9 mouse cellular contexts compared by ENCODE assay signal in genomic region chr2:178407053-178407815, GRCm38 (mm10). TPM values are rescaled to one million over a fixed set of nuclear protein-coding genes. Genes with fewer than 3 reads are reported as not detected.
A peak's percentile ranks its signal among the peaks of the same experiment; 100 is the strongest.
DNase-seq lines count a peak whose midpoint lies in the region; ATAC-seq and TF ChIP-seq lines count a peak whose summit lies in the region.
"Had no signal": no experiment of that assay in that cellular context is flagged by ENCODE, and none has a peak within 500 bp of the region (broad histone marks: within the 10 kb centered on the region; RNA-seq: fewer than 3 reads in every experiment).

TSS of gene Sycp2 (minus strand) at chr2:178407685.

- no peak for TF ChIP-seq EP300 in lung, postnatal 0 days (IDR thresholded peaks at IDR 0.05)
- no peak for TF ChIP-seq EP300 in stomach, postnatal 0 days (optimal IDR thresholded peaks at IDR 0.05)

- TF ChIP-seq CTCF in lung, postnatal 0 days (IDR thresholded peaks at IDR 0.05) = peak; percentile 44
- peak; percentile 44 for TF ChIP-seq CTCF in stomach, postnatal 0 days (IDR thresholded peaks at IDR 0.05; ENCODE audit: low read depth)

- peak; percentile 60; the same call in 1 of the 2 replicates for ATAC-seq in forebrain, embryonic 11.5 days (replicated peaks; ENCODE audit: low FRiP score)
- no peak for ATAC-seq in forebrain, embryonic 14.5 days
- ATAC-seq in lung, postnatal 0 days = peak; percentile 26; the same call in 1 of the 2 replicates
- peak; percentile 55 for ATAC-seq in liver, embryonic 12.5 days
- peak; percentile 60 for ATAC-seq in stomach, postnatal 0 days (ENCODE audit: low FRiP score, low TSS enrichment)
- ATAC-seq in CD4-positive, CD25-positive, alpha-beta regulatory T cell, adult 4 months = no peak

- H3K27ac ChIP-seq in forebrain, embryonic 11.5 days (ENCODE audit: low read depth, low read length) = no peak within 1 kb of the TSS
- no peak within 1 kb of the TSS for H3K27ac ChIP-seq in forebrain, embryonic 14.5 days (ENCODE audit: low read depth, low read length)
- H3K27ac ChIP-seq in lung, postnatal 0 days (ENCODE audit: low read length) = no peak within 1 kb of the TSS
- H3K27ac ChIP-seq in liver, embryonic 12.5 days = no peak within 1 kb of the TSS
- H3K27ac ChIP-seq in stomach, postnatal 0 days (replicated peaks) = no peak within 1 kb of the TSS
- H3K27ac ChIP-seq: neural tube, embryonic 13.5 days had no signal

- no peaks in the 10 kb centered on the region for H3K4me1 ChIP-seq in forebrain, embryonic 11.5 days (replicated peaks; ENCODE audit: control insufficient read depth, insufficient read depth, low read length)
- H3K4me1 ChIP-seq in forebrain, embryonic 14.5 days (ENCODE audit: control insufficient read depth, insufficient read depth, low read length) = no peaks in the 10 kb centered on the region
- H3K4me1 ChIP-seq in lung, postnatal 0 days (ENCODE audit: insufficient read depth, low read depth, low read length) = no peaks in the 10 kb centered on the region; the same call in 1 of the 2 replicates
- H3K4me1 ChIP-seq in liver, embryonic 12.5 days = no peaks in the 10 kb centered on the region
- no peaks in the 10 kb centered on the region for H3K4me1 ChIP-seq in stomach, postnatal 0 days (replicated peaks; ENCODE audit: control insufficient read depth, insufficient read depth)
- H3K4me1 ChIP-seq: neural tube, embryonic 13.5 days had no signal

- H3K27me3 ChIP-seq in forebrain, embryonic 11.5 days (ENCODE audit: control insufficient read depth, insufficient read depth, low read length) = no peaks in the 10 kb centered on the region
- no peaks in the 10 kb centered on the region for H3K27me3 ChIP-seq in forebrain, embryonic 14.5 days (replicated peaks; ENCODE audit: control insufficient read depth, insufficient read depth, low read length)
- H3K27me3 ChIP-seq in lung, postnatal 0 days (replicated peaks; ENCODE audit: insufficient read depth, low read length) = 0 out of 2 replicates have a peak, but pooled peaks cover 2% of the 10 kb centered on the region
- H3K27me3 ChIP-seq in liver, embryonic 12.5 days (replicated peaks) = peaks cover 9% of the 10 kb centered on the region; the same call in 1 of the 2 replicates
- H3K27me3 ChIP-seq in stomach, postnatal 0 days (ENCODE audit: control insufficient read depth, insufficient read depth, low read length) = no peaks in the 10 kb centered on the region

- H3K4me3 ChIP-seq in forebrain, embryonic 11.5 days (ENCODE audit: low read depth, low read length) = no peak within 1 kb of the TSS
- H3K4me3 ChIP-seq in forebrain, embryonic 14.5 days (ENCODE audit: low read depth, low read length) = no peak within 1 kb of the TSS
- H3K4me3 ChIP-seq in lung, postnatal 0 days (ENCODE audit: low read depth, low read length) = no peak within 1 kb of the TSS
- no peak within 1 kb of the TSS for H3K4me3 ChIP-seq in liver, embryonic 12.5 days
- H3K4me3 ChIP-seq in stomach, postnatal 0 days (ENCODE audit: low read depth, low read length) = no peak within 1 kb of the TSS
- H3K4me3 ChIP-seq: neural tube, embryonic 13.5 days had no signal

- no peaks in the 10 kb centered on the region for H3K36me3 ChIP-seq in forebrain, embryonic 11.5 days (ENCODE audit: control insufficient read depth, insufficient read depth, low read length)
- H3K36me3 ChIP-seq in forebrain, embryonic 14.5 days (ENCODE audit: control insufficient read depth, insufficient read depth, low read length) = no peaks in the 10 kb centered on the region
- no peaks in the 10 kb centered on the region for H3K36me3 ChIP-seq in lung, postnatal 0 days (ENCODE audit: insufficient read depth, low read length)
- no peaks in the 10 kb centered on the region for H3K36me3 ChIP-seq in liver, embryonic 12.5 days
- no peaks in the 10 kb centered on the region for H3K36me3 ChIP-seq in stomach, postnatal 0 days (ENCODE audit: control insufficient read depth, insufficient read depth, low read length)
- H3K36me3 ChIP-seq: neural tube, embryonic 13.5 days had no signal

- DNase-seq in forebrain, embryonic 11.5 days (ENCODE audit: low spot score) = no peak
- no peak for DNase-seq in forebrain, embryonic 14.5 days (ENCODE audit: low spot score)
- DNase-seq in lung, postnatal 0 days (ENCODE audit: low spot score) = no peak
- DNase-seq in lung, postnatal 10 days = no peak
- no peak for DNase-seq in stomach, postnatal 0 days (ENCODE audit: low spot score)
- no peak for DNase-seq in urinary bladder, adult 2 months (ENCODE audit: low spot score)

- no peak within 1 kb of the TSS for H3K4me2 ChIP-seq in forebrain, embryonic 11.5 days (ENCODE audit: low read depth, low read length, severe bottlenecking)
- no peak within 1 kb of the TSS for H3K4me2 ChIP-seq in forebrain, embryonic 14.5 days (ENCODE audit: low read length)
- H3K4me2 ChIP-seq in lung, postnatal 0 days (replicated peaks; ENCODE audit: low read depth, low read length) = no peak within 1 kb of the TSS
- H3K4me2 ChIP-seq in liver, embryonic 12.5 days = no peak within 1 kb of the TSS
- no peak within 1 kb of the TSS for H3K4me2 ChIP-seq in stomach, postnatal 0 days (replicated peaks; ENCODE audit: low read depth)
- H3K4me2 ChIP-seq: neural tube, embryonic 13.5 days had no signal

- 86% methylated on average over 52 of the region's 52 CpGs for WGBS in forebrain, embryonic 11.5 days
- 90% methylated on average over 52 of the region's 52 CpGs for WGBS in forebrain, embryonic 14.5 days
- WGBS in lung, postnatal 0 days = 85% methylated on average over 50 of the region's 52 CpGs
- WGBS in liver, embryonic 12.5 days (ENCODE audit: insufficient replicate concordance) = 68% methylated on average over 52 of the region's 52 CpGs
- WGBS in stomach, postnatal 0 days = 78% methylated on average over 52 of the region's 52 CpGs

- no peak within 1 kb of the TSS for H3K9ac ChIP-seq in forebrain, embryonic 11.5 days (ENCODE audit: low read length)
- no peak within 1 kb of the TSS for H3K9ac ChIP-seq in forebrain, embryonic 14.5 days (ENCODE audit: low read length)
- H3K9ac ChIP-seq in lung, postnatal 0 days (replicated peaks; ENCODE audit: low read depth) = no peak within 1 kb of the TSS
- no peak within 1 kb of the TSS for H3K9ac ChIP-seq in liver, embryonic 12.5 days
- no peak within 1 kb of the TSS for H3K9ac ChIP-seq in stomach, postnatal 0 days (ENCODE audit: low read length)
- H3K9ac ChIP-seq: neural tube, embryonic 13.5 days had no signal

- no peaks in the 10 kb centered on the region; the same call in 1 of the 2 replicates for H3K9me3 ChIP-seq in forebrain, embryonic 11.5 days (ENCODE audit: control insufficient read depth, low read length)
- no peaks in the 10 kb centered on the region for H3K9me3 ChIP-seq in forebrain, embryonic 14.5 days (replicated peaks; ENCODE audit: control insufficient read depth, low read length)
- H3K9me3 ChIP-seq in lung, postnatal 0 days (ENCODE audit: low read length) = no peaks in the 10 kb centered on the region
- peaks cover 5% of the 10 kb centered on the region; the same call in 1 of the 2 replicates for H3K9me3 ChIP-seq in liver, embryonic 12.5 days (replicated peaks)
- H3K9me3 ChIP-seq in stomach, postnatal 0 days (ENCODE audit: control insufficient read depth, low read length) = no peaks in the 10 kb centered on the region
- H3K9me3 ChIP-seq: neural tube, embryonic 13.5 days had no signal

RNA-seq across cellular contexts. Expression of gene Sycp2, which starts in this region (rescaled TPM):
- 0.08 and 0.15 TPM in 2 replicates for polyA plus RNA-seq in forebrain, embryonic 11.5 days (2014; fragmentation: Nextera tagmentation; extraction: Ambion mirVana)
- 0.09 and 0.14 TPM in 2 replicates for polyA plus RNA-seq in forebrain, embryonic 14.5 days (2014; fragmentation: Nextera tagmentation; extraction: Ambion mirVana)
- polyA plus RNA-seq in lung, postnatal 0 days (2015; fragmentation: Nextera tagmentation; extraction: Ambion mirVana) = 0.10 and 0.15 TPM in 2 replicates
- polyA plus RNA-seq in liver, embryonic 12.5 days (2016; fragmentation: Nextera tagmentation; extraction: Ambion mirVana) = 0.02 TPM in 1 of 2 replicates, not detected in the other
- 0.02 TPM in 1 of 2 replicates, not detected in the other for polyA plus RNA-seq in stomach, postnatal 0 days (2015; fragmentation: Nextera tagmentation; extraction: Ambion mirVana)
- polyA plus RNA-seq in urinary bladder, adult 2 months (2012; rRNA removed) = 0.11 and 0.13 TPM in 2 replicates
- not detected for polyA plus RNA-seq in CD4-positive, CD25-positive, alpha-beta regulatory T cell, adult 4 months (2017; shearing (Covaris generic))

Comparison
In these comparisons a context has a peak if more than half of its experiments do, and no peak if none do; other contexts are left out.
1. Peak in ATAC-seq in forebrain, embryonic 11.5 days; RNA of the gene not detected or under 1 TPM.
2. Peak in ATAC-seq in lung, postnatal 0 days; RNA of the gene not detected or under 1 TPM.
3. Peak in ATAC-seq in liver, embryonic 12.5 days; RNA of the gene not detected or under 1 TPM.
4. Peak in ATAC-seq in stomach, postnatal 0 days; RNA of the gene not detected or under 1 TPM.